Mouse (Mus musculus): ENCODE results near the gene Ist1. TPM values are rescaled to one million over a fixed set of nuclear protein-coding genes. Genes with fewer than 3 reads are reported as not detected.

The Ist1 gene
- polyA plus RNA-seq, 1 experiment from 2014 or later: 187 TPM

DNA sequence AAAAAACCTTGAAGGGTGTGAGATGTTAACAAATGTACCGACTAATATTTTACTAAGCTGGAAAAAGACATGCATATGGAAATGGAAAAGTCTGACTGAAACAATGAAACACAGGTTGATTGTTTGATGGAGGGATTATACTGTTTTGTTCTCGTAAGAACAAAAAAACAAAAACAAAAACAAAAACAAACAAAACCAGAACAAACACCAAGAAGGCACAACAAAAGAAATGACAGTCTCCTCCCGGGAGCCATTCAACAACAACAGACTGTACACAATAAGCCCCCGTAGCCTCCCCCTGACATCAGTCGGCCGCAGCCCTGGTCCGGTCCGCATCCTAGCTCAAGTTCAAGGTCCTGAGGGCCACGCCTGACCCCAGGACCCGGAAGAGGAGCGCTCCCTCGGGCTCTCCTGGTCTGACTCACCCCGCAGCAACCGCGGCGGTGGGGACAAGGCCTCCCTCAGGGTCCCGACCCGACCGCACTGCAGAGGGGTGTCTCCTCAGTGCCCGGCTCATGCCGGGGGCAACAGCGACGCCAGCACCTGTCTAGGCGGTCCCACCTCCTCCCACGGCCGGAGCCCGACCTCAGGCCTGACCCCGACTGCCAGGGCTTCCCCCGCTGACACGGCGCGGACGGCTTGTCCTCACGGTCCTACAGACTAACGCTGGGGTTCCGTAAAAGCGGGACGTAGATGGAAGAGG, 466 bp downstream of the Ist1 start:
- Histone ChIP-seq H3K9me3 (ENCODE audit: control insufficient read depth, low read length) (no peaks in the 10 kb centered on the region), H3K4me1 (replicated peaks; ENCODE audit: control insufficient read depth, insufficient read depth, low read length) (peaks cover 19% of the 10 kb centered on the region), H3K36me3 (ENCODE audit: control insufficient read depth, insufficient read depth) (no peaks in the 10 kb centered on the region), H3K27ac (ENCODE audit: low read length) (peak overlapping the region; percentile 81), H3K4me3 (replicated peaks; ENCODE audit: low read length) (peak overlapping the region; percentile 100), H3K27me3 (replicated peaks; ENCODE audit: control insufficient read depth, insufficient read depth, low read length) (no peaks in the 10 kb centered on the region), H3K9ac (replicated peaks; ENCODE audit: low read depth, low read length) (peak overlapping the region; percentile 99), H3K4me2 (ENCODE audit: low read length) (peak overlapping the region; percentile 75)
- WGBS: under 1% methylated on average over 38 of the region's 38 CpGs
- ATAC-seq: peak; percentile 69

DNA sequence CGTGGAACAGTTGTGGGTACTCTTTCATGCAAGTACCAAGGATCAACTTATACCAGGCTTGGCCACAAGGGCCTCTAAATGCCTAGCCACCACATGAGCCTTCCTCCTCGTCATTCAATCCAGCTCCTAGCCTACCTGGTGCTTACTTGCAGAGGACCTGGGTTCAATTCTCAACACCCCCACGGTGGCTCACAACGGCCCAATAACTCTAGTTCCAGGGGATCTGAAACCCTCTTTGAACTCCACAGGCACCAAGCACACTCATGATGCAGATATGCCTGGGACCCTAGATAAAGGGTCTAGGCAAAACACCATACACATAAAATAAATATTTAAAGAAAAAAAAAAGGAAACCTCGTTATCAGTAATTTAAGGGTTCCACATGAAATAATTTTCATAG, 1.3 kb downstream of the Ist1 start:
- Histone ChIP-seq H3K9ac (replicated peaks; ENCODE audit: low read depth, low read length) (peak overlapping the region; percentile 27; the same call in 1 of the 2 replicates), H3K36me3 (ENCODE audit: control insufficient read depth, insufficient read depth) (no peaks in the 10 kb centered on the region), H3K27ac (ENCODE audit: low read length) (no peak overlapping the region), H3K4me2 (ENCODE audit: low read length) (peak overlapping the region; percentile 75), H3K27me3 (replicated peaks; ENCODE audit: control insufficient read depth, insufficient read depth, low read length) (no peaks in the 10 kb centered on the region), H3K4me1 (replicated peaks; ENCODE audit: control insufficient read depth, insufficient read depth, low read length) (peaks cover 19% of the 10 kb centered on the region), H3K4me3 (replicated peaks; ENCODE audit: low read length) (peak overlapping the region; percentile 100), H3K9me3 (ENCODE audit: control insufficient read depth, low read length) (no peaks in the 10 kb centered on the region)
- no peak for ATAC-seq
- 39% methylated on average over 5 of the region's 5 CpGs for WGBS

DNA sequence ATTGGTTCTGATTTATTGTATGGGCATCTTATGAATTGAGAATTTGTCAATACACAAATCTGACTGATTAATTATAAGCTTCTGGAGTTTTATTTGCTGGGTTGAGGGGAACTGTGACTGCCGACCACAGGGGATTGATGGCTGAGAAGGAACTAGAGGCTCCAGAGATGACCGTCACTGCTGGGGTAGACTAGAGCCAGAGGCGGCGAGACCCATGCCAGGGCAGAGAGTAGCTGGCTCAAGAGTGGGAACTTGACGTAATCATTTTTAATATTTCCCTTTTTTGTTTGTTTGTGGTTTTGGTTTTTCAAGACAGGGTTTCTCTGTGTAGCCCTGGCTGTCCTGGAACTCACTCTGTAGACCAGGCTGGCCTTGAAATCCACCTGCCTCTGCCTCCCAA, 5.8 kb downstream of the Ist1 start:
- no peak overlapping the region for H3K9ac ChIP-seq (replicated peaks; ENCODE audit: low read depth, low read length)
- H3K4me1 ChIP-seq (replicated peaks; ENCODE audit: control insufficient read depth, insufficient read depth, low read length): peaks cover 15% of the 10 kb centered on the region
- WGBS: 96% methylated on average over 5 of the region's 5 CpGs
- no peaks in the 10 kb centered on the region for H3K27me3 ChIP-seq (replicated peaks; ENCODE audit: control insufficient read depth, insufficient read depth, low read length)
- H3K9me3 ChIP-seq (ENCODE audit: control insufficient read depth, low read length): no peaks in the 10 kb centered on the region
- H3K27ac ChIP-seq (ENCODE audit: low read length): no peak overlapping the region
- peaks cover 8% of the 10 kb centered on the region for H3K36me3 ChIP-seq (ENCODE audit: control insufficient read depth, insufficient read depth)
- no peak overlapping the region for H3K4me2 ChIP-seq (ENCODE audit: low read length)
- no peak overlapping the region for H3K4me3 ChIP-seq (replicated peaks; ENCODE audit: low read length)
- ATAC-seq: no peak

DNA sequence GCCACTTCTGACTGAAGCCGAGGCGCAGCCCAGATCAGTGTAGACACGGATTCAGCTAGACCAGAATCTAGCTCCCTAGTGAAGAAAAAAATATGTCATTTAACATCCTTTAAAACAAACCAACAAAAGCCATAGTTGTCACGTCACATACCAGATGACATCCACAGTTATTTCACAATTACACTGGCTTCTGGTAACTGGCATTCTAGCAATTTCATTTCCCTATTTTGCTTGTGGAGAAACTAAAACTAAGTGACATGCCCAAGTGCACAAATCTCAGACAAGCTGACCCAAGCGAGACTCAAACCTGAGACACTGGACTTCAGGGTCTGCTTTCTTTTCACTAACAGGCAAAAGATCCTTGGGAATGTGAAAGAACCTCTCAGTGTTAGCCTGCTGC, 10.9 kb downstream of the Ist1 start:
- no peak for ATAC-seq
- no peak overlapping the region for H3K27ac ChIP-seq (ENCODE audit: low read length)
- no peaks in the 10 kb centered on the region; the same call in 1 of the 2 replicates for H3K4me1 ChIP-seq (replicated peaks; ENCODE audit: control insufficient read depth, insufficient read depth, low read length)
- H3K4me3 ChIP-seq (replicated peaks; ENCODE audit: low read length): no peak overlapping the region
- H3K9me3 ChIP-seq (ENCODE audit: control insufficient read depth, low read length): no peaks in the 10 kb centered on the region
- peaks cover 35% of the 10 kb centered on the region for H3K36me3 ChIP-seq (ENCODE audit: control insufficient read depth, insufficient read depth)
- H3K4me2 ChIP-seq (ENCODE audit: low read length): no peak overlapping the region
- no peak overlapping the region for H3K9ac ChIP-seq (replicated peaks; ENCODE audit: low read depth, low read length)
- no peaks in the 10 kb centered on the region for H3K27me3 ChIP-seq (replicated peaks; ENCODE audit: control insufficient read depth, insufficient read depth, low read length)
- WGBS: 95% methylated on average over 5 of the region's 5 CpGs

DNA sequence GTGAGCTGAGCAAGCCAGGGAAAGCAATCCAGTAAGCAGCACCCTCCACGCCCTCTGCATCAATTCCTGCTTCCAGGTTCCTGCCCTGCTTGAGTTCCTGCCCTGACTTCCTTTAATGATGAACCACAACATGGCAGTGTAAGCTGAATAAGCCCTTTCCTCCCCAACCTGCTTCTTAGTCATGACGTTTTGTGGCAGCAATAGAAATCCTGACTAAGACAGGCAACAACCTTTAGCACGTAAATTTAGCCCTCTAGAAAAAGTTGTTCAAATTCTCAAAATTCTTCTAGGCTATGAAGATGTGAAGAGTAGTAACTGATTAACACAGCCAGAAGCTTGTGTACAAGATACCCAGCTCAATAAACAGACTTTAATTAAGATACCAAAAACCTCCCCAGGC, 11.5 kb downstream of the Ist1 start:
- H3K27me3 ChIP-seq (replicated peaks; ENCODE audit: control insufficient read depth, insufficient read depth, low read length): no peaks in the 10 kb centered on the region
- no peak for ATAC-seq
- H3K36me3 ChIP-seq (ENCODE audit: control insufficient read depth, insufficient read depth): peaks cover 39% of the 10 kb centered on the region
- 84% methylated on average over 3 of the region's 3 CpGs for WGBS
- no peak overlapping the region for H3K9ac ChIP-seq (replicated peaks; ENCODE audit: low read depth, low read length)
- H3K9me3 ChIP-seq (ENCODE audit: control insufficient read depth, low read length): no peaks in the 10 kb centered on the region
- no peak overlapping the region for H3K27ac ChIP-seq (ENCODE audit: low read length)
- no peaks in the 10 kb centered on the region; the same call in 1 of the 2 replicates for H3K4me1 ChIP-seq (replicated peaks; ENCODE audit: control insufficient read depth, insufficient read depth, low read length)
- H3K4me2 ChIP-seq (ENCODE audit: low read length): no peak overlapping the region
- H3K4me3 ChIP-seq (replicated peaks; ENCODE audit: low read length): no peak overlapping the region

DNA sequence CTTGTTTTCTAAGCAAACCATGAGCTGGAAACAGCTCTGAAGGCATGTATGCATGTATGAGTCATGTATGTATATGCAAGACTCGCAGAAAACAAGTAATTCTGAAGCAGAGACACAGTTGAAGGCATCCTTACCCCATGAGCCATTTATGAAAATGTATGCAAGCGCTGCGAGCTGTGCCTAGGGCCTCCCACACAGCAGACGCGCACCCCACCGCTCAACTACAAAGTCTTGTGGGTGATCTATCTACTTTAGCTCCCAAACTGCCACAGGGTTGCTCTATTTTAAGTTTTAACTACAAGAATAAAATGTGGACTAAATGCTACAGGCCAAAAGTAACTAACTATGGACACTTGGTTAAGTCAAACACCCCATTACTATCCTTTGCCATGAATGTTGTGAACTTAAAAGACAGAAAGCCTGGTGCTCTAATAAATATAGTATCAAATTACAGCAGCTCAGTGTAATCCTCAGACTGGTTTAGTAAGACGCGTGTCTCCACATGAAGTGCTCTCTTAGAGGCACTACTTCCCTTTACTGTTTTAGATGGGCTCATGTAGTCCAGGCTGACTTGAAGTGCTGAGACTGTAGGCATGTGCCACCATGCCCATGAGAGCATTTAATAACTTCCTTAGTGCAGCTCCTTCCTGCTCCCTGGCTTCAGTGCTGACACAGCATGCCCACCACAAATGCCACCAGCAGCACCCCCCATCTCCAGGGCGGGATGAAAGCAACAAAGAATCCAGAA, 17.0 kb downstream of the Ist1 start:
- Histone ChIP-seq H3K36me3 (ENCODE audit: control insufficient read depth, insufficient read depth) (peaks cover 63% of the 10 kb centered on the region), H3K9me3 (ENCODE audit: control insufficient read depth, low read length) (no peaks in the 10 kb centered on the region), H3K4me1 (replicated peaks; ENCODE audit: control insufficient read depth, insufficient read depth, low read length) (no peaks in the 10 kb centered on the region), H3K4me2 (ENCODE audit: low read length) (no peak overlapping the region), H3K27ac (ENCODE audit: low read length) (no peak overlapping the region), H3K27me3 (replicated peaks; ENCODE audit: control insufficient read depth, insufficient read depth, low read length) (no peaks in the 10 kb centered on the region), H3K9ac (replicated peaks; ENCODE audit: low read depth, low read length) (no peak overlapping the region), H3K4me3 (replicated peaks; ENCODE audit: low read length) (no peak overlapping the region)
- WGBS: 96% methylated on average over 9 of the region's 9 CpGs
- no peak for ATAC-seq

DNA sequence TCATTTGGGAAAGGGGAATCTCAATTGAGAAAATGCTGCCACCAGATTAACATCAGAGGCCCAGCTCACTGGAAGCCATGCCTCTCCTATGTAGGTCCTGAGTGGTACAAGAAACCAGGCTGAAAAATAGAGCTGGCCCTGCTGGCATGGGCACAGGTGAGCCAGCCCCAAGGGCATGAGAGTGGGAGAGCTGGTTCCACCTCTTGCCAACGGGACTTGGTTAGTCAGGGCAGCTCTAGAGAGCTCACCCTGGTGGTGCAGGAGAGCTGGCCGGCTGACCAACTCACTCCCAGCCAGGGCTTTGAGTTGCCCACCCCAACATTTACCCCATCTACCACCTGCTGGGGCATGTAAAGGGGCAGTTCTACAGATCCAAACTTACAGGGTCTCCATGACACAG, 19.5 kb downstream of the Ist1 start:
- WGBS: 94% methylated on average over 2 of the region's 2 CpGs
- no peak overlapping the region for H3K4me3 ChIP-seq (replicated peaks; ENCODE audit: low read length)
- no peaks in the 10 kb centered on the region for H3K4me1 ChIP-seq (replicated peaks; ENCODE audit: control insufficient read depth, insufficient read depth, low read length)
- H3K9me3 ChIP-seq (ENCODE audit: control insufficient read depth, low read length): no peaks in the 10 kb centered on the region
- peaks cover 62% of the 10 kb centered on the region for H3K36me3 ChIP-seq (ENCODE audit: control insufficient read depth, insufficient read depth)
- H3K4me2 ChIP-seq (ENCODE audit: low read length): no peak overlapping the region
- H3K27ac ChIP-seq (ENCODE audit: low read length): no peak overlapping the region
- no peak overlapping the region for H3K9ac ChIP-seq (replicated peaks; ENCODE audit: low read depth, low read length)
- ATAC-seq: no peak
- no peaks in the 10 kb centered on the region for H3K27me3 ChIP-seq (replicated peaks; ENCODE audit: control insufficient read depth, insufficient read depth, low read length)

DNA sequence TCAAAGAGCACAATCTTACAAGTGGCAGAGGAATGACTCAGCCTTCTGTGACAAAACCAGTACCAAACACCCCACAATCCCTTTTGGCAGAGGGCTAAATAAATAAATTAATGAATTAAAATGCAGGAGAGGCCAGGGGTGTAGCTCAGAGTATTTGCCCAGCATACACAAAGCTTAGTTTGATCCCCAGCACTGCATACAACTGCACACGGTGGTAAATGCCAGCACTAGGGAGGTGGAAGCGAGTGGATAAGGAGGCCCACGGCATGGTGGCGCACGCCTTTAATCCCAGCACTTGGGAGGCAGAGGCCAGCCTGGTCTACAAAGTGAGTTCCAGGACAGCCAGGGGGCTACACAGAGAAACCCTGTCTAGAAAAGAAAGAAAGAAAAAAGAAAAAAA, 20.4 kb downstream of the Ist1 start:
- Histone ChIP-seq H3K36me3 (ENCODE audit: control insufficient read depth, insufficient read depth) (peaks cover 62% of the 10 kb centered on the region), H3K9me3 (ENCODE audit: control insufficient read depth, low read length) (no peaks in the 10 kb centered on the region), H3K4me2 (ENCODE audit: low read length) (no peak overlapping the region), H3K27ac (ENCODE audit: low read length) (no peak overlapping the region), H3K4me3 (replicated peaks; ENCODE audit: low read length) (no peak overlapping the region), H3K27me3 (replicated peaks; ENCODE audit: control insufficient read depth, insufficient read depth, low read length) (no peaks in the 10 kb centered on the region), H3K9ac (replicated peaks; ENCODE audit: low read depth, low read length) (no peak overlapping the region), H3K4me1 (replicated peaks; ENCODE audit: control insufficient read depth, insufficient read depth, low read length) (no peaks in the 10 kb centered on the region)
- 76% methylated on average over 5 of the region's 5 CpGs for WGBS
- no peak for ATAC-seq

DNA sequence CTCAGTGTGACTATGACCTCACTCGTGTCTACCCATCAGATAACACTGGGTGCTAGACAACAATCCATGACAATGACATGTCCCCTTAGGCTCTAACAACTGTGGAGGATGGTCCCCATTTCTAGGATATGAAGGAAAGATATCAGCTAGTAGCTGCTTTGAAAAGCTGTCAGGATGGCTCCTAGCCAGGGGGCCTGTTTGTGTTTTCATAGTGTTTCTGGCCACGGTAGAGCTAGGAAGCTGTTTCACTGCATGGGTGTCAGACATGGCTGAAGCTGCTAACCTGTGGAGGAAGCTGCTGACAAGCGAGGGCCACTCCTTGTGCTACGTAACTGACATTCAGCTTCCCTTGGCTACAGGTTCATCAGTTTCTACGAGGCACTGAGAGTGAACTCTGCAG, 26.4 kb downstream of the Ist1 start:
- H3K4me1 ChIP-seq (replicated peaks; ENCODE audit: control insufficient read depth, insufficient read depth, low read length): no peaks in the 10 kb centered on the region
- H3K27ac ChIP-seq (ENCODE audit: low read length): no peak overlapping the region
- H3K36me3 ChIP-seq (ENCODE audit: control insufficient read depth, insufficient read depth): peaks cover 17% of the 10 kb centered on the region
- H3K9me3 ChIP-seq (ENCODE audit: control insufficient read depth, low read length): no peaks in the 10 kb centered on the region
- H3K27me3 ChIP-seq (replicated peaks; ENCODE audit: control insufficient read depth, insufficient read depth, low read length): no peaks in the 10 kb centered on the region
- H3K9ac ChIP-seq (replicated peaks; ENCODE audit: low read depth, low read length): no peak overlapping the region
- H3K4me3 ChIP-seq (replicated peaks; ENCODE audit: low read length): no peak overlapping the region
- 77% methylated on average over 5 of the region's 5 CpGs for WGBS
- H3K4me2 ChIP-seq (ENCODE audit: low read length): no peak overlapping the region
- no peak for ATAC-seq

Data from forebrain, embryonic 16.5 days (tissue).